8 mouse cellular contexts compared by ENCODE assay signal in the genomic region with DNA sequence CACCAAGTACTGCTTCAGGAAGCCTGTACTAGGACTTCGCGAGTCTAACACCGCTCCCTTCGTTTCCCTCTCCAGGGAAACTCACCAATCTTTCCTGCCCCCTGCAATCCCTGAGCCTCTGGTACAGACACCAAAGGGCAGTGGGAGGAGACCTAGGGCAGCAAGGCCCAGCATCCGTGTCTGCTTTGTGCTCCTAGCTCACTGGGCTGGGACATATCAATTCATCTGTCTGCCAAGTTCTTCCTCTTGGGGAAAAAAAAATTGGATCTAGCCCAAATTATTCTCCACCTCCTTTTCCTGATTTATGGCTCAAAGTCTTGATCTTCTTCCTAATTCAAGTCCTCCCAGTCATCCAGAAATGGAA.
A peak's percentile ranks its signal among the peaks of the same experiment; 100 is the strongest.
DNase-seq lines count a peak whose midpoint lies in the region; ATAC-seq and TF ChIP-seq lines count a peak whose summit lies in the region.
"Had no signal": no experiment of that assay in that cellular context is flagged by ENCODE, and none has a peak within 500 bp of the region (broad histone marks: within the 10 kb centered on the region; RNA-seq: fewer than 3 reads in every experiment).

No protein-coding gene starts in this region.

- H3K9ac ChIP-seq in forebrain, embryonic 12.5 days = peak overlapping the region; percentile 42
- H3K9ac ChIP-seq in hindbrain, postnatal 0 days (replicated peaks; ENCODE audit: low read length) = no peak overlapping the region
- H3K9ac ChIP-seq in neural tube, embryonic 14.5 days (replicated peaks; ENCODE audit: low read depth, low read length) = no peak overlapping the region
- H3K9ac ChIP-seq: liver, postnatal 0 days had no signal

- peak in 1 of 2 experiments; percentile 9 for DNase-seq in layer of hippocampus, adult 2 months (ENCODE audit: low spot score in 2 of 2)
- no peak for DNase-seq in layer of hippocampus, postnatal 14 days (ENCODE audit: low spot score in 2 of 2)
- no peak for DNase-seq in hindbrain, postnatal 0 days (ENCODE audit: low spot score)
- no peak for DNase-seq in adrenal gland, postnatal 25 days

- peak; percentile 28; the same call in 1 of the 2 replicates for TF ChIP-seq CTCF in layer of hippocampus, adult 2 months (conservative IDR thresholded peaks at IDR 0.05)
- no peak for TF ChIP-seq CTCF in hindbrain, postnatal 0 days (IDR thresholded peaks at IDR 0.05; ENCODE audit: low read depth)

- H3K27ac ChIP-seq in layer of hippocampus, adult 2 months = peak overlapping the region; percentile 74
- H3K27ac ChIP-seq in forebrain, embryonic 12.5 days = no peak overlapping the region
- H3K27ac ChIP-seq in hindbrain, postnatal 0 days = peak overlapping the region; percentile 9; the same call in 1 of the 2 replicates
- no peak overlapping the region for H3K27ac ChIP-seq in neural tube, embryonic 14.5 days (ENCODE audit: low read depth, low read length)

- 0 out of 2 replicates have a peak, but pooled peaks cover 6% of the 10 kb centered on the region for H3K27me3 ChIP-seq in forebrain, embryonic 12.5 days
- no peaks in the 10 kb centered on the region for H3K27me3 ChIP-seq in hindbrain, postnatal 0 days (ENCODE audit: insufficient read depth, low read length)
- no peaks in the 10 kb centered on the region for H3K27me3 ChIP-seq in neural tube, embryonic 14.5 days (ENCODE audit: control insufficient read depth, insufficient read depth, low read length)

- H3K4me1 ChIP-seq in forebrain, embryonic 12.5 days = peaks cover 7% of the 10 kb centered on the region
- H3K4me1 ChIP-seq in hindbrain, postnatal 0 days (ENCODE audit: insufficient read depth, low read length) = peaks cover 11% of the 10 kb centered on the region
- peaks cover 7% of the 10 kb centered on the region; the same call in 1 of the 2 replicates for H3K4me1 ChIP-seq in neural tube, embryonic 14.5 days (ENCODE audit: control insufficient read depth, insufficient read depth, low read length)

- H3K36me3 ChIP-seq in forebrain, embryonic 12.5 days (replicated peaks) = no peaks in the 10 kb centered on the region
- H3K36me3 ChIP-seq in hindbrain, postnatal 0 days (ENCODE audit: insufficient read depth, low read length) = no peaks in the 10 kb centered on the region
- no peaks in the 10 kb centered on the region for H3K36me3 ChIP-seq in neural tube, embryonic 14.5 days (ENCODE audit: control insufficient read depth, insufficient read depth, low read length)

- H3K9me3 ChIP-seq in forebrain, embryonic 12.5 days = no peaks in the 10 kb centered on the region
- no peaks in the 10 kb centered on the region for H3K9me3 ChIP-seq in hindbrain, postnatal 0 days (ENCODE audit: low read length)
- no peaks in the 10 kb centered on the region for H3K9me3 ChIP-seq in neural tube, embryonic 14.5 days (ENCODE audit: control insufficient read depth, low read length)

- 6% methylated on average over 5 of the region's 5 CpGs for WGBS in forebrain, embryonic 12.5 days
- WGBS in hindbrain, postnatal 0 days = 6% methylated on average over 5 of the region's 5 CpGs
- WGBS in neural tube, embryonic 14.5 days = 1% methylated on average over 5 of the region's 5 CpGs

- ATAC-seq in forebrain, embryonic 12.5 days (ENCODE audit: low FRiP score) = no peak
- no peak for ATAC-seq in hindbrain, postnatal 0 days
- no peak for ATAC-seq in neural tube, embryonic 14.5 days (ENCODE audit: low read depth)
- ATAC-seq in inflammation-experienced regulatory T-cells, adult 6 months = no peak
- ATAC-seq: liver, postnatal 0 days had no signal

- H3K4me3 ChIP-seq in layer of hippocampus, adult 2 months = peak overlapping the region; percentile 45
- no peak overlapping the region; the same call in 1 of the 2 replicates for H3K4me3 ChIP-seq in forebrain, embryonic 12.5 days (replicated peaks)
- no peak overlapping the region for H3K4me3 ChIP-seq in hindbrain, postnatal 0 days (ENCODE audit: low read length)
- H3K4me3 ChIP-seq in neural tube, embryonic 14.5 days (ENCODE audit: low read depth, low read length) = no peak overlapping the region

- H3K4me2 ChIP-seq in forebrain, embryonic 12.5 days = peak overlapping the region; percentile 47
- H3K4me2 ChIP-seq in hindbrain, postnatal 0 days (ENCODE audit: low read depth, low read length) = peak overlapping the region; percentile 45
- H3K4me2 ChIP-seq in neural tube, embryonic 14.5 days (ENCODE audit: low read depth, low read length) = peak overlapping the region; percentile 33; the same call in 1 of the 2 replicates

Comparison
In these comparisons a context has a peak if more than half of its experiments do, and no peak if none do; other contexts are left out.
1. H3K27ac ChIP-seq: peak in layer of hippocampus, adult 2 months (single experiment) and hindbrain, postnatal 0 days (single experiment); none in forebrain, embryonic 12.5 days (single experiment) and neural tube, embryonic 14.5 days (single experiment).
2. Peak in every context shown above with its lines, with median percentiles within 50 percentile points of each other: H3K4me2 ChIP-seq.